Mouse (Mus musculus) CH12.LX (cell line): Measurements from ENCODE around the gene Bzw2. TPM values are rescaled to one million over a fixed set of nuclear protein-coding genes. Genes with fewer than 3 reads are reported as not detected.

ENCODE experiments used
- DNase-seq: peaks from one replicate; pipeline ENCODE4 v3.0.0-alpha.2; 2013; ENCODE audit errors: extremely low read depth
- H3K27ac ChIP-seq: 2 replicates; pipeline ENCODE4 v1.5.1; 2012; ENCODE audit warnings: low read depth, mild to moderate bottlenecking, control low read depth, moderate library complexity; ENCODE audit not compliant: insufficient read depth
- H3K27me3 ChIP-seq: replicated peaks from 2 replicates; pipeline ENCODE3; 2012; ENCODE audit warnings: inconsistent platforms
- H3K36me3 ChIP-seq, 2 experiments: replicated peaks in 1 of 2; 2 replicates each; pipeline versions ENCODE3 to v1.6.1; 2012; ENCODE audit warnings: inconsistent platforms in 1 of 2, low read length in 1 of 2, mild to moderate bottlenecking in 1 of 2, mixed read lengths in 1 of 2, moderate library complexity in 1 of 2; ENCODE audit not compliant: control insufficient read depth in 1 of 2, insufficient read depth in 1 of 2
- H3K4me1 ChIP-seq, 2 experiments: 2 replicates each; pipeline ENCODE4 v1.6.1; 2012; ENCODE audit warnings: inconsistent platforms in 1 of 2, moderate library complexity in 1 of 2; ENCODE audit not compliant: insufficient read depth in 2 of 2, control insufficient read depth in 1 of 2
- H3K4me2 ChIP-seq: 2 replicates; pipeline ENCODE4 v1.6.1; 2012; ENCODE audit warnings: low read depth, mild to moderate bottlenecking, control low read depth; ENCODE audit not compliant: poor library complexity, insufficient read depth, severe bottlenecking
- H3K4me3 ChIP-seq, 3 experiments: fragments of 150-350 bp in 1 of 3; sonication (generic) in 1 of 3; replicated peaks in 1 of 3; 2 replicates each; pipeline versions ENCODE3 to v1.5.1; 2011 to 2012; ENCODE audit warnings: low read depth in 2 of 3, low read length in 2 of 3, mild to moderate bottlenecking in 2 of 3, moderate library complexity in 2 of 3, control low read depth in 1 of 3, improper control_type of control experiment in 1 of 3, inconsistent platforms in 1 of 3, mixed read lengths in 1 of 3; ENCODE audit not compliant: poor library complexity in 1 of 3
- H3K79me2 ChIP-seq: replicated peaks from 2 replicates; pipeline ENCODE4 v1.6.1; 2012; ENCODE audit warnings: mild to moderate bottlenecking, moderate library complexity; ENCODE audit not compliant: control insufficient read depth, poor library complexity, insufficient read depth, severe bottlenecking; ENCODE audit errors: extremely low read depth
- H3K9ac ChIP-seq: 2 replicates; pipeline ENCODE4 v1.6.1; 2012; ENCODE audit warnings: low read depth, mild to moderate bottlenecking, control low read depth, moderate library complexity; ENCODE audit not compliant: insufficient read depth
- H3K9me3 ChIP-seq: replicated peaks from 2 replicates; pipeline ENCODE3; 2012; ENCODE audit warnings: low read length, inconsistent platforms, mixed read lengths
- E2F4 ChIP-seq: IDR thresholded peaks from 2 replicates; pipeline ENCODE4 v1.6.1; 2011; ENCODE audit warnings: low read depth, low read length, improper control_type of control experiment; ENCODE audit not compliant: insufficient replicate concordance
- ELF1 ChIP-seq: IDR thresholded peaks from 2 replicates; pipeline ENCODE4 v1.6.1; 2014; ENCODE audit warnings: low read depth, mild to moderate bottlenecking, inconsistent platforms, low read length, improper control_type of control experiment
- HCFC1 ChIP-seq: IDR thresholded peaks from 2 replicates; pipeline ENCODE4 v1.6.1; 2012; ENCODE audit warnings: low read depth, mild to moderate bottlenecking, inconsistent platforms, low read length, improper control_type of control experiment
- IRF4 ChIP-seq: IDR thresholded peaks from 2 replicates; pipeline ENCODE4 v1.6.1; 2014; ENCODE audit warnings: low read depth, mild to moderate bottlenecking, inconsistent platforms, low read length, improper control_type of control experiment
- JUND ChIP-seq: conservative IDR thresholded peaks from 2 replicates; pipeline ENCODE4 v1.6.1; 2011; ENCODE audit warnings: low read depth, low read length, improper control_type of control experiment
- MAFK ChIP-seq: IDR thresholded peaks from 2 replicates; pipeline ENCODE4 v1.6.1; 2011; ENCODE audit warnings: low read length, improper control_type of control experiment; ENCODE audit not compliant: insufficient replicate concordance
- MAX ChIP-seq: IDR thresholded peaks from 2 replicates; pipeline ENCODE4 v1.6.1; 2011; ENCODE audit warnings: low read length, improper control_type of control experiment
- MEF2A ChIP-seq: IDR thresholded peaks from 2 replicates; pipeline ENCODE4 v1.6.1; 2014; ENCODE audit warnings: low read depth, mild to moderate bottlenecking, inconsistent platforms, low read length, improper control_type of control experiment, borderline replicate concordance
- POLR2AphosphoS2 ChIP-seq: IDR thresholded peaks from 2 replicates; pipeline ENCODE4 v1.6.1; 2011; ENCODE audit warnings: low read depth, low read length, improper control_type of control experiment
- SIN3A ChIP-seq: IDR thresholded peaks from 2 replicates; pipeline ENCODE4 v1.6.1; 2012; ENCODE audit warnings: low read length, improper control_type of control experiment, inconsistent platforms
- SMC3 ChIP-seq: IDR thresholded peaks from 2 replicates; pipeline ENCODE4 v1.6.1; 2011; ENCODE audit warnings: low read depth, low read length, improper control_type of control experiment
- TCF12 ChIP-seq: IDR thresholded peaks from 2 replicates; pipeline ENCODE4 v1.6.1; 2014; ENCODE audit warnings: low read depth, mild to moderate bottlenecking, inconsistent platforms, low read length, improper control_type of control experiment
- UBTF ChIP-seq: IDR thresholded peaks from 2 replicates; pipeline ENCODE4 v1.6.1; 2012; ENCODE audit warnings: low read depth, mild to moderate bottlenecking, inconsistent platforms, low read length, improper control_type of control experiment, moderate library complexity
- USF1 ChIP-seq: IDR thresholded peaks from 2 replicates; pipeline ENCODE4 v1.6.1; 2014; ENCODE audit warnings: low read depth, mild to moderate bottlenecking, inconsistent platforms, low read length, improper control_type of control experiment
- ZC3H11A ChIP-seq: IDR thresholded peaks from 2 replicates; pipeline ENCODE4 v1.6.1; 2012; ENCODE audit warnings: low read depth, mild to moderate bottlenecking, inconsistent platforms, low read length, improper control_type of control experiment
- ZKSCAN1 ChIP-seq: IDR thresholded peaks from 2 replicates; pipeline ENCODE4 v1.6.1; 2012; ENCODE audit warnings: low read depth, inconsistent platforms, low read length, improper control_type of control experiment, borderline replicate concordance
- ZMIZ1 ChIP-seq: IDR thresholded peaks from 2 replicates; pipeline ENCODE4 v1.6.1; 2012; ENCODE audit warnings: low read depth, mild to moderate bottlenecking, inconsistent platforms, low read length, improper control_type of control experiment
- ZNF384 ChIP-seq: IDR thresholded peaks from 2 replicates; pipeline ENCODE4 v1.6.1; 2012; ENCODE audit warnings: low read depth, low read length, improper control_type of control experiment, inconsistent platforms
- dilution Hi-C: fragments of 300-500 bp; cut with MboI; formaldehyde crosslinking; loops from 2 replicates; pipeline ENCODE4 v1.14.3; 2020; ENCODE audit warnings: low sequenced_read_pairs; ENCODE audit not compliant: extremely low pct_unique_long_range_greater_than_20kb, extremely low pct_ligation_motif_present
- in situ Hi-C: fragments of 300-500 bp; cut with MboI; formaldehyde crosslinking; loops from 3 replicates; pipeline ENCODE4 v1.14.3; 2019; ENCODE audit warnings: low sequenced_read_pairs, low pct_ligation_motif_present, low pct_unique_long_range_greater_than_20kb, mixed read lengths
- polyA plus RNA-seq: library from polyadenylated mRNA; unstranded; fragments of >175 nt; gene quantifications from 2 replicates; pipeline ENCODE4 v1.2.1, GENCODE M21; 2012; ENCODE audit warnings: low read depth; ENCODE audit not compliant: insufficient read length
- total RNA-seq, 2 experiments: library from RNA; depleted of rRNA; stranded (reverse); fragments of 300-350 nt in 1 of 2; fragments of >200 nt in 1 of 2; gene quantifications; 2 replicates each; pipeline ENCODE4 v1.2.3; 2012 to 2014

The Bzw2 gene
- total and polyA plus RNA-seq, 3 experiments = 161 to 424 (median 275) TPM

DNA sequence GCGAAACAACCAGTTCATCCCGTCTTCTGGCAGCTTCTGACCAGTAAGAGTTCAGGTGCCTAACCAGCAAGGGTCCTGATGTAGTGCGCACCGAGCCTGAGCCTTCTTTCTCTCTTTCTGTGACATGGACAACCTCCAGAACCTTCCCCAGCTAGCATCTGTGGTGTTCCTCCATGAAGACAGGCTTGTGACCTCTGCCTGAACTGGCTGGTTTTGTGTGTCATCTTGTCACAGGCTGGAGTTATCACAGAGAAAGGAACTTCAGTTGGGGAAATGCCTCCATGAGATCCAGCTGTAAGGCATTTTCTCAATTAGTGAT is 54.3 kb downstream of the Bzw2 start:
- dilution Hi-C loops (no loop called here), in situ Hi-C loops (no loop called here)
- H3K27me3 ChIP-seq = no peaks in the 10 kb centered on the region
- peaks cover 45 to 54% of the 10 kb centered on the region in 2 experiments for H3K36me3 ChIP-seq
- no peak overlapping the region for H3K9ac ChIP-seq
- H3K4me1 ChIP-seq = no peaks in the 10 kb centered on the region
- H3K4me2 ChIP-seq = no peak overlapping the region
- peaks cover 8% of the 10 kb centered on the region for H3K9me3 ChIP-seq
- no peak overlapping the region for H3K4me3 ChIP-seq
- H3K79me2 ChIP-seq = no peaks in the 10 kb centered on the region
- DNase-seq = no peak
- no peak overlapping the region for H3K27ac ChIP-seq
- TF ChIP-seq ZKSCAN1 (no peak), SIN3A (no peak), TCF12 (no peak), UBTF (no peak), MEF2A (no peak), ZNF384 (no peak)
- TF ChIP-seq, all 38 proteins: peak for 0

DNA sequence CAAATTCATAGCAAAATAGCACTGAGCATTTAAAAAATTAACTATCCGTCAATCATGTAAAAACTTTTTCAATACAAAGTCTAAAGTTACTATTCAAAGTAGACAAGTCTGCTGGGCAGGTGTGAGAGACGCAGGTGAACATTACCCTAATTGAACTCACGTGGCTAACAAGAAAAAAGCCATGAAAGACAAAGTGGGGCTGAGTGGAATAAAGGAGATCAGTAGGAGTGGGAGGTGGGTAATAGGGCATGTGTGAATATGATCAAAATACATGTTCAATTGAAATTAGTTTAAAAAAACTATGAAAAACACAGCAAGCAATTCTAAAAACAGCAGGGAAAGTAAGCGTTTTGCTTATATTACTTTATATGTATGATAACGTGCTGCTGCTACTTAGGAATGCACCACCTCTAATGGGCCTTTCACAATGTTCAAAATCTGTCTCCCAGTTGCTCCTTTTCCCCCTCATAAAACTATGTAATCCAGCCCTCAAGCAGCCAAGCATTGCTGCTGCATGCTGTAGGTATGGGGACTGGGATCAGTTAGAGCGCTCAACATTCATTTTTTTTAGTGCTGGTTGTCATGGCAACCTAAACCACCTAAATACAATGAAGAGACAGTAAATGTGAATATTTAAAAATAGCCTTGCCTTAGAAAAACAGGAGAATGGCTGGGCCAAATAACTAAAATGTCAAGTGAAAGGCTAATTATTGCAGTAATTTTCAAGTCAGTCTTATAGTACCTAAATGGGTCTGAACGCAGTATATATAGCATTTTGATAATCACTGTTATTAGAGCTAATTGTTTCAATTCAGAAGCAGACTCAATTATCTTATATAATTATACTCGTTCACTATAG is 54.9 kb downstream of the Bzw2 start:
- H3K36me3 ChIP-seq = peaks cover 43 to 54% of the 10 kb centered on the region in 2 experiments
- dilution Hi-C loops (no loop called here), in situ Hi-C loops (no loop called here)
- H3K4me2 ChIP-seq = no peak overlapping the region
- H3K79me2 ChIP-seq = no peaks in the 10 kb centered on the region
- H3K9ac ChIP-seq = no peak overlapping the region
- no peaks in the 10 kb centered on the region for H3K4me1 ChIP-seq
- H3K27ac ChIP-seq = no peak overlapping the region
- H3K4me3 ChIP-seq = no peak overlapping the region
- DNase-seq = no peak
- H3K27me3 ChIP-seq = no peaks in the 10 kb centered on the region
- peaks cover 8% of the 10 kb centered on the region for H3K9me3 ChIP-seq
- TF ChIP-seq POLR2AphosphoS2 (no peak), MAFK (no peak), ELF1 (no peak), JUND (no peak), ZNF384 (no peak), MAX (no peak)

GRCm38 (mm10) chr12:36095371-36095880 is 62.5 kb downstream of the Bzw2 start:
- Histone ChIP-seq H3K27me3 (no peaks in the 10 kb centered on the region), H3K4me3 (no peak overlapping the region), H3K27ac (no peak overlapping the region), H3K36me3 (peaks cover 25 to 73% of the 10 kb centered on the region in 2 experiments), H3K9me3 (no peaks in the 10 kb centered on the region), H3K9ac (no peak overlapping the region), H3K79me2 (no peaks in the 10 kb centered on the region), H3K4me1 (peaks cover 0 to 6% of the 10 kb centered on the region in 2 experiments; a peak in 2 of 4 replicates), H3K4me2 (no peak overlapping the region)
- in situ Hi-C loops (no loop called here), dilution Hi-C loops (no loop called here)
- no peak for DNase-seq
- no peak for TF ChIP-seq ZMIZ1
- no peak for TF ChIP-seq ZNF384
- TF ChIP-seq ELF1 = no peak
- no peak for TF ChIP-seq SMC3
- TF ChIP-seq E2F4 = no peak
- TF ChIP-seq ZKSCAN1 = no peak
- no peak for TF ChIP-seq USF1
- TF ChIP-seq HCFC1 = no peak
- TF ChIP-seq SIN3A = no peak
- TF ChIP-seq IRF4 = no peak
- no peak for TF ChIP-seq ZC3H11A
